Mouse (Mus musculus) neural tube, embryonic 15.5 days (tissue): ENCODE measurements around the gene Cenpn. TPM values are rescaled to one million over a fixed set of nuclear protein-coding genes. Genes with fewer than 3 reads are reported as not detected.

Experiments used
- ATAC-seq: fragments of 200-750 bp; cut with Nextera tagmentation; 2 replicates; pipeline ENCODE4 v1.8.0; 2017; ENCODE audit warnings: mild to moderate bottlenecking, moderate TSS enrichment, moderate library complexity; ENCODE audit not compliant: low FRiP score
- H3K27ac ChIP-seq: fragments of 300-500 bp; sonication (generic); replicated peaks from 2 replicates; pipeline ENCODE4 v1.5.1; 2015; ENCODE audit warnings: mild to moderate bottlenecking, inconsistent platforms
- H3K27me3 ChIP-seq: fragments of 300-500 bp; sonication (generic); replicated peaks from 2 replicates; pipeline ENCODE4 v1.6.1; 2015; ENCODE audit warnings: inconsistent platforms
- H3K36me3 ChIP-seq: fragments of 300-500 bp; sonication (generic); 2 replicates; pipeline ENCODE4 v1.6.1; 2015; ENCODE audit warnings: inconsistent platforms
- H3K4me1 ChIP-seq: fragments of 300-500 bp; sonication (generic); 2 replicates; pipeline ENCODE4 v1.6.1; 2015; ENCODE audit warnings: inconsistent platforms
- H3K4me2 ChIP-seq: fragments of 300-500 bp; sonication (generic); 2 replicates; pipeline ENCODE4 v1.6.1; 2015; ENCODE audit warnings: inconsistent platforms, mild to moderate bottlenecking, moderate library complexity
- H3K4me3 ChIP-seq: fragments of 300-500 bp; sonication (generic); replicated peaks from 2 replicates; pipeline ENCODE4 v1.5.1; 2015; ENCODE audit warnings: mild to moderate bottlenecking, inconsistent platforms
- H3K9ac ChIP-seq: fragments of 300-500 bp; sonication (generic); replicated peaks from 2 replicates; pipeline ENCODE4 v1.6.1; 2015; ENCODE audit warnings: mild to moderate bottlenecking, inconsistent platforms
- H3K9me3 ChIP-seq: fragments of 300-500 bp; sonication (generic); replicated peaks from 2 replicates; pipeline ENCODE4 v1.6.1; 2016; ENCODE audit warnings: inconsistent platforms
- WGBS: fragments of 180-500 bp; shearing (Covaris S2); methylation state at CpG from one replicate; pipeline ENCODE4 v1.1.7; 2015; ENCODE audit warnings: mixed read lengths; 5-methylcytosine and 5-hydroxymethylcytosine counted together
- polyA plus RNA-seq: library from polyadenylated mRNA; unstranded; fragments of >200 nt; fragmentation: Nextera tagmentation; extraction: Ambion mirVana; gene quantifications from 2 replicates; pipeline ENCODE4 v1.2.1, GENCODE M21; 2015

Gene Cenpn
- polyA plus RNA-seq, 1 experiment from 2014 or later = 7.4 TPM

- Histone ChIP-seq H3K27ac (peak overlapping the region; percentile 66), H3K9me3 (no peaks in the 10 kb centered on the region), H3K4me3 (peak overlapping the region; percentile 69), H3K4me1 (peaks cover 29% of the 10 kb centered on the region), H3K9ac (peak overlapping the region; percentile 72), H3K36me3 (no peaks in the 10 kb centered on the region), H3K4me2 (peak overlapping the region; percentile 80), H3K27me3 (no peaks in the 10 kb centered on the region)
- peak; percentile 73 for ATAC-seq
- WGBS = under 1% methylated on average over 62 of the region's 62 CpGs
These were observed 22.2 kb downstream of the Cenpn start for GRCm38 (mm10) chr8:116943555-116944384.

- WGBS = 11% methylated on average over 4 of the region's 4 CpGs
- H3K9ac ChIP-seq = peak overlapping the region; percentile 72
- no peaks in the 10 kb centered on the region for H3K27me3 ChIP-seq
- H3K9me3 ChIP-seq = no peaks in the 10 kb centered on the region
- no peak overlapping the region; the same call in 1 of the 2 replicates for H3K27ac ChIP-seq
- peak overlapping the region; percentile 69 for H3K4me3 ChIP-seq
- no peaks in the 10 kb centered on the region for H3K36me3 ChIP-seq
- H3K4me1 ChIP-seq = peaks cover 29% of the 10 kb centered on the region
- peak overlapping the region; percentile 80 for H3K4me2 ChIP-seq
- ATAC-seq = no peak
These were observed 22.8 kb downstream of the Cenpn start for GRCm38 (mm10) chr8:116944385-116944696.

GRCm38 (mm10) chr8:116945169-116945910 is 23.8 kb downstream of the Cenpn start:
- no peak overlapping the region for H3K4me2 ChIP-seq
- no peak for ATAC-seq

GRCm38 (mm10) chr8:116946268-116946838 is 24.8 kb downstream of the Cenpn start:
- 81% methylated on average over 21 of the region's 21 CpGs for WGBS

More at GRCm38 (mm10) chr8:116945169-116945910, 23.8 kb downstream of the Cenpn start:
- H3K4me1 ChIP-seq = peaks cover 29% of the 10 kb centered on the region
- H3K4me3 ChIP-seq = no peak overlapping the region
- no peaks in the 10 kb centered on the region for H3K27me3 ChIP-seq
- 86% methylated on average over 9 of the region's 9 CpGs for WGBS
- H3K36me3 ChIP-seq = no peaks in the 10 kb centered on the region
- H3K9me3 ChIP-seq = no peaks in the 10 kb centered on the region
- 0 out of 2 replicates have a peak overlapping the region, but pooled peaks have one; percentile 15 for H3K9ac ChIP-seq
- no peak overlapping the region for H3K27ac ChIP-seq

GRCm38 (mm10) chr8:116946851-116947250 is 25.3 kb downstream of the Cenpn start:
- H3K4me1 ChIP-seq = peaks cover 34% of the 10 kb centered on the region
- no peaks in the 10 kb centered on the region for H3K9me3 ChIP-seq
- H3K9ac ChIP-seq = no peak overlapping the region
- H3K27ac ChIP-seq = no peak overlapping the region
- no peaks in the 10 kb centered on the region for H3K27me3 ChIP-seq
- ATAC-seq = no peak
- WGBS = 90% methylated on average over 6 of the region's 6 CpGs
- H3K36me3 ChIP-seq = no peaks in the 10 kb centered on the region
- H3K4me3 ChIP-seq = no peak overlapping the region
- H3K4me2 ChIP-seq = no peak overlapping the region; the same call in 1 of the 2 replicates

More at GRCm38 (mm10) chr8:116946268-116946838, 24.8 kb downstream of the Cenpn start:
- Histone ChIP-seq H3K27me3 (no peaks in the 10 kb centered on the region), H3K4me3 (no peak overlapping the region), H3K9me3 (no peaks in the 10 kb centered on the region), H3K9ac (no peak overlapping the region), H3K4me2 (no peak overlapping the region; the same call in 1 of the 2 replicates), H3K4me1 (peaks cover 34% of the 10 kb centered on the region), H3K36me3 (no peaks in the 10 kb centered on the region), H3K27ac (no peak overlapping the region)
- no peak for ATAC-seq

- Histone ChIP-seq H3K9me3 (no peaks in the 10 kb centered on the region), H3K9ac (no peak overlapping the region), H3K4me1 (peaks cover 34% of the 10 kb centered on the region), H3K36me3 (no peaks in the 10 kb centered on the region), H3K4me2 (no peak overlapping the region), H3K27me3 (no peaks in the 10 kb centered on the region), H3K27ac (no peak overlapping the region), H3K4me3 (no peak overlapping the region)
- ATAC-seq = no peak
- 83% methylated on average over 7 of the region's 7 CpGs for WGBS
These were observed 26.1 kb downstream of the Cenpn start for GRCm38 (mm10) chr8:116947589-116947988.

- H3K9me3 ChIP-seq = no peaks in the 10 kb centered on the region
- H3K27ac ChIP-seq = no peak overlapping the region
- no peak for ATAC-seq
- H3K36me3 ChIP-seq = peaks cover 31% of the 10 kb centered on the region
- H3K27me3 ChIP-seq = no peaks in the 10 kb centered on the region
- H3K4me3 ChIP-seq = no peak overlapping the region
- H3K9ac ChIP-seq = no peak overlapping the region
- WGBS = 71% methylated on average over 5 of the region's 5 CpGs
- H3K4me1 ChIP-seq = peaks cover 11% of the 10 kb centered on the region; the same call in 1 of the 2 replicates
- H3K4me2 ChIP-seq = no peak overlapping the region
These were observed 29.8 kb downstream of the Cenpn start for GRCm38 (mm10) chr8:116951369-116951768.

GRCm38 (mm10) chr8:116951778-116952177 is 30.2 kb downstream of the Cenpn start:
- H3K27ac ChIP-seq = no peak overlapping the region
- peaks cover 35% of the 10 kb centered on the region for H3K36me3 ChIP-seq
- 0 out of 2 replicates have a peak, but pooled peaks cover 7% of the 10 kb centered on the region for H3K4me1 ChIP-seq
- WGBS = 92% methylated on average over 2 of the region's 2 CpGs
- H3K4me2 ChIP-seq = no peak overlapping the region
- H3K9me3 ChIP-seq = no peaks in the 10 kb centered on the region
- no peaks in the 10 kb centered on the region for H3K27me3 ChIP-seq
- ATAC-seq = no peak
- no peak overlapping the region for H3K9ac ChIP-seq
- no peak overlapping the region for H3K4me3 ChIP-seq

- Histone ChIP-seq H3K4me2 (no peak overlapping the region), H3K4me3 (no peak overlapping the region), H3K4me1 (0 out of 2 replicates have a peak, but pooled peaks cover 5% of the 10 kb centered on the region), H3K9me3 (no peaks in the 10 kb centered on the region), H3K27me3 (no peaks in the 10 kb centered on the region), H3K27ac (no peak overlapping the region), H3K36me3 (peaks cover 41% of the 10 kb centered on the region), H3K9ac (no peak overlapping the region)
- ATAC-seq = no peak
- 94% methylated on average over 8 of the region's 8 CpGs for WGBS
These were observed 30.9 kb downstream of the Cenpn start for GRCm38 (mm10) chr8:116952428-116952827.

GRCm38 (mm10) chr8:116954415-116954814 is 32.9 kb downstream of the Cenpn start:
- H3K9ac ChIP-seq = no peak overlapping the region
- WGBS = 95% methylated on average over 9 of the region's 9 CpGs
- no peak for ATAC-seq
- peaks cover 57% of the 10 kb centered on the region for H3K36me3 ChIP-seq
- no peak overlapping the region for H3K4me2 ChIP-seq
- no peak overlapping the region for H3K4me3 ChIP-seq
- no peaks in the 10 kb centered on the region for H3K9me3 ChIP-seq
- no peak overlapping the region for H3K27ac ChIP-seq
- 0 out of 2 replicates have a peak, but pooled peaks cover 5% of the 10 kb centered on the region for H3K4me1 ChIP-seq
- no peaks in the 10 kb centered on the region for H3K27me3 ChIP-seq

- Histone ChIP-seq H3K9me3 (no peaks in the 10 kb centered on the region), H3K4me1 (no peaks in the 10 kb centered on the region), H3K4me3 (no peak overlapping the region), H3K36me3 (0 out of 2 replicates have a peak, but pooled peaks cover 3% of the 10 kb centered on the region), H3K4me2 (no peak overlapping the region), H3K27ac (no peak overlapping the region), H3K27me3 (no peaks in the 10 kb centered on the region), H3K9ac (no peak overlapping the region)
- WGBS = 85% methylated on average over 6 of the region's 6 CpGs
- no peak for ATAC-seq
These were observed 48.0 kb downstream of the Cenpn start for GRCm38 (mm10) chr8:116969531-116969930.
